Mouse (Mus musculus) small intestine, adult 2 months (tissue): Measurements from ENCODE around the gene Kdm4b.

Experiments used
- CTCF ChIP-seq: fragments of 200-500 bp; IDR thresholded peaks from 2 replicates; pipeline ENCODE4 v1.5.1; 2012; ENCODE audit warnings: low read depth, mild to moderate bottlenecking, control low read depth, inconsistent platforms, low read length, moderate library complexity, mixed read lengths; ENCODE audit not compliant: insufficient replicate concordance, insufficient read length; ENCODE audit errors: extremely low read depth
- POLR2A ChIP-seq: fragments of 200-500 bp; IDR thresholded peaks from 2 replicates; pipeline ENCODE4 v1.6.1; 2012; ENCODE audit warnings: low read depth, mild to moderate bottlenecking, control low read depth, inconsistent platforms, low read length, moderate library complexity

DNA sequence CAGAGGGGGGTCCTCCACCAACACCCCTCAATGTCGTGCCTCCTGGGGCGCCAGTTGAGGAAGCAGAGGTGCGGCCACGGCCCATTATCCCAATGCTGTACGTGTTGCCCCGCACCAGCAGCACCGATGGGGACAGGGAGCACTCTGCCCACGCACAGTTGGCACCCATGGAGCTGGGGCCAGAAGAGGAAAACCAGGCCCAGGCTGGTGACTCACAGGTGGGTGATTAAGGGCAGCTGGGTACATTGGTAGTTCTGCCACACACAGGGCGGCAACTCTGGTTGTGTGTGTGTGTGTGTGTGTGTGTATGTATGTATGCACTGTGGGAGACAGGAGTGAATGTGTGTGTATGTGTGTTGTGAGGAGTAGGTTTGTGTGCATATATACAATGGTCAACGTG is 68.0 kb downstream of the Kdm4b start:
- TF ChIP-seq POLR2A (no peak), CTCF (no peak)
